Mouse (Mus musculus): ENCODE measurements at regions not wholly inside any gene's neighbourhood (a gene's known extent, or its start where the extent isn't known, plus 50 kb on each side); places are given as distances from the start of the nearest gene placed in this dataset.

DNA sequence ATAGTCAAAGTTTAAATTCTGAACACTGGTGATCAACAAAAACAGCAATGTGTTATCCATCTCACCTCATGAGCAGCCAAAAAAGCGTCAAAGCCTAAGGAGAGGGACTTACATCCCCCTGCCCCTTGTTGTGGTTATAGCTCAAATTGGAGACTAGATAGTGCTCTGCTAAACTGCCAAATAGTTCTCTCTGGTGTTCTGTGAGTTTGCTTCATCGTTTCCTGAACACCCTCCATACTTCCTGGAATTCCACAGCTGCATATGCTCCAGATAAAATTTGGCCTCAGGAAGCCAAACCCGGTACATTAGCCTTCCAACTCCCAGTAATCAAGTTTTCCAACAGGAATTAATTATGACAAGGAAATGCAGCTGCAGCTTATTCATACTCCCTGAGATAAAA lies 906.6 kb upstream of the Celf2 start:
- DNase-seq: no peak

DNA sequence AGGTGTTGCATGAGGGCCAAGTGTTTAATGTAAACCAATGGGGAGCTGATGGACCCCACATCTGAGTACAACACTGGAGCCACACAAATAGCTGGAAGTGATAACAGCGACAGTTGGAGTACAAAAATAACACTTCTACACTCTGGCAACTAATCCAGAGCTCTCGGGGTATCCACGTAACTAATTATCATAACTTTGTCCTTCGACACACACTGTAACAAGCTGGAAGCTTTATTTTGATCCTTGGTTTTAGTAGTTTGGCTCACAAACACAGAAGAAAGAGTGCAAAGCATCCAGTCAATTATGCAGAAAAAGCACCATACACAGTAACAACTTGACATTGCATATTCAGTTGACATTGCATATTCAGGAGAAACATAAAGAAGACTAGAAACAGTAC lies 884.8 kb upstream of the Celf2 start:
- Histone ChIP-seq H3K27ac (ENCODE audit: insufficient read depth, low read depth, low read length) (no peak overlapping the region), H3K4me3 (ENCODE audit: insufficient read depth, low read depth, low read length) (no peak overlapping the region), H3K27me3 (replicated peaks; ENCODE audit: control insufficient read depth, insufficient read depth, low read length) (no peaks in the 10 kb centered on the region), H3K36me3 (ENCODE audit: control insufficient read depth, insufficient read depth, low read length) (no peaks in the 10 kb centered on the region), H3K4me1 (ENCODE audit: control insufficient read depth, insufficient read depth, low read length) (no peaks in the 10 kb centered on the region)
- WGBS: 89% methylated on average over 4 of the region's 4 CpGs
- no peak for DNase-seq
- TF ChIP-seq POLR2A (IDR thresholded peaks at IDR 0.05; ENCODE audit: low read depth, low read length): no peak
- no peak for TF ChIP-seq CTCF (conservative IDR thresholded peaks at IDR 0.05; ENCODE audit: insufficient read depth, insufficient read length, low read depth, low read length)

More for the DNA sequence above, 906.6 kb upstream of the Celf2 start:
- Histone ChIP-seq H3K27ac (ENCODE audit: insufficient read depth, low read depth, low read length) (no peak overlapping the region), H3K36me3 (ENCODE audit: control insufficient read depth, insufficient read depth, low read length) (no peaks in the 10 kb centered on the region), H3K4me1 (ENCODE audit: control insufficient read depth, insufficient read depth, low read length) (no peaks in the 10 kb centered on the region), H3K27me3 (replicated peaks; ENCODE audit: control insufficient read depth, insufficient read depth, low read length) (no peaks in the 10 kb centered on the region), H3K4me3 (ENCODE audit: insufficient read depth, low read depth, low read length) (no peak overlapping the region)
- TF ChIP-seq POLR2A (IDR thresholded peaks at IDR 0.05; ENCODE audit: low read depth, low read length): no peak
- TF ChIP-seq CTCF (conservative IDR thresholded peaks at IDR 0.05; ENCODE audit: insufficient read depth, insufficient read length, low read depth, low read length): no peak
- WGBS: 56% methylated on average over 3 of the region's 3 CpGs

DNA sequence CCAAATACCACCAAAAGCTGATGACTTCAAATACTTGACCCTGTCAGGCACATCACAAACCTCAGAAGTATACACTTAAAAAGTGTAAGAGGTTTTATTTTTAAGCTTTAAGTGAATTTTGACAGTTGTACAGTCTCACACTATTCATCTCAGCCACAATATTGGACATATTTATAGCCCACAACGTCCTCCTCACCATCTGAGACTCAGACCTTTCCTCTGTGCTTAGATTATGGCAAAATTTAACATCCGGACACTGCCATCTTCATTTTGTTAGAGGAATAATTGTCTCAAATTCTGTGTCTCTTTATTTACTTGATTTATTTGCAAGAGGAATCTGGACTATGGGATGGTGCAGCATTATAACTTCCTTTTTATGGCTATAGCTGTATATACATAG lies 880.2 kb upstream of the Celf2 start:
- no peaks in the 10 kb centered on the region for H3K36me3 ChIP-seq (ENCODE audit: control insufficient read depth, insufficient read depth, low read length)
- DNase-seq: no peak
- 43% methylated on average over 2 of the region's 2 CpGs for WGBS
- TF ChIP-seq CTCF (conservative IDR thresholded peaks at IDR 0.05; ENCODE audit: insufficient read depth, insufficient read length, low read depth, low read length): no peak
- no peak for TF ChIP-seq POLR2A (IDR thresholded peaks at IDR 0.05; ENCODE audit: low read depth, low read length)
- H3K27me3 ChIP-seq (replicated peaks; ENCODE audit: control insufficient read depth, insufficient read depth, low read length): no peaks in the 10 kb centered on the region
- no peaks in the 10 kb centered on the region for H3K4me1 ChIP-seq (ENCODE audit: control insufficient read depth, insufficient read depth, low read length)
- H3K27ac ChIP-seq (ENCODE audit: insufficient read depth, low read depth, low read length): no peak overlapping the region
- no peak overlapping the region for H3K4me3 ChIP-seq (ENCODE audit: insufficient read depth, low read depth, low read length)

DNA sequence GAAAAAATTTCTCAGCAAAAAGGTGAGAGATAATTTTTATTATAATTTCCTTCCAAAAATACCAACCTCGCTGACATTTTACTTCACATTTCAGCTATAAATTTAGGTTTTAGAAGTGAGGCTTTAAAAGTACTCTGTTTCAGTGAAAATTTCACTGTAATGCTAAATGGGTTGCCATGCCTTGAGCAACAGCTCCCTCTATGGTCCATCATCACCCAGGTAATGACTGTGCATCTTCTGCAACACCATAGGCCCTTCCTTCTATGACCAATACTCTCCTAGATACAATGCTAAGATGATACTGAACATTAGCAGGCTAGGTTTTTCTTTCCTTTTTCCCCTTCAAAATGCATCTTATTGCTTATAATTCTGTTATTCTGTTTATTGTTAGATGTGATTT lies 870.9 kb upstream of the Celf2 start:
- TF ChIP-seq CTCF (conservative IDR thresholded peaks at IDR 0.05; ENCODE audit: insufficient read depth, insufficient read length, low read depth, low read length): peak; percentile 59
- no peak for TF ChIP-seq POLR2A (IDR thresholded peaks at IDR 0.05; ENCODE audit: low read depth, low read length)
- DNase-seq: peak; percentile 31
- Histone ChIP-seq H3K27ac (ENCODE audit: insufficient read depth, low read depth, low read length) (no peak overlapping the region), H3K4me1 (ENCODE audit: control insufficient read depth, insufficient read depth, low read length) (no peaks in the 10 kb centered on the region), H3K27me3 (replicated peaks; ENCODE audit: control insufficient read depth, insufficient read depth, low read length) (no peaks in the 10 kb centered on the region), H3K36me3 (ENCODE audit: control insufficient read depth, insufficient read depth, low read length) (no peaks in the 10 kb centered on the region), H3K4me3 (ENCODE audit: insufficient read depth, low read depth, low read length) (no peak overlapping the region)
- 12% methylated on average over 1 of the region's 1 CpGs for WGBS

DNA sequence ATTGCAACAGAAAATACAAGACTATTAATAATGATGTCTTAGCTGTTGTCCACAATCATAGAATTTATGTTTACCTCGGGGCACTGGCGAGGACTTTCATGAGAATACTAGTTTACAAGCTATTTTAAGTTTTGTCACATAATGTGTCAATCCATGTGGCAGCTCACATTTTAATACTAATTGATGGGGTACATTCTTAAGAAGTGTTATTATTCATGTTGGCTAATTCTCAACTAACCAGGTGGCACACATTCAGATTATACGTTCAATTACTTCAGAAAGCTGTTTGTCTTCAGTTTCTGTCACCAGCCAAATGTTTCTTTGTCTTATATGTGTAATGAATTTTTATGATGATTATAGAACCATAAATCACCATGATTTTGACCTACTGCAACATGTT lies 870.2 kb upstream of the Celf2 start:
- Histone ChIP-seq H3K27ac (ENCODE audit: insufficient read depth, low read depth, low read length) (no peak overlapping the region), H3K4me1 (ENCODE audit: control insufficient read depth, insufficient read depth, low read length) (no peaks in the 10 kb centered on the region), H3K4me3 (ENCODE audit: insufficient read depth, low read depth, low read length) (no peak overlapping the region), H3K36me3 (ENCODE audit: control insufficient read depth, insufficient read depth, low read length) (no peaks in the 10 kb centered on the region), H3K27me3 (replicated peaks; ENCODE audit: control insufficient read depth, insufficient read depth, low read length) (no peaks in the 10 kb centered on the region)
- TF ChIP-seq POLR2A (IDR thresholded peaks at IDR 0.05; ENCODE audit: low read depth, low read length) (no peak), CTCF (conservative IDR thresholded peaks at IDR 0.05; ENCODE audit: insufficient read depth, insufficient read length, low read depth, low read length) (no peak)
- no peak for DNase-seq
- 83% methylated on average over 3 of the region's 3 CpGs for whole genome bisulfite sequencing

DNA sequence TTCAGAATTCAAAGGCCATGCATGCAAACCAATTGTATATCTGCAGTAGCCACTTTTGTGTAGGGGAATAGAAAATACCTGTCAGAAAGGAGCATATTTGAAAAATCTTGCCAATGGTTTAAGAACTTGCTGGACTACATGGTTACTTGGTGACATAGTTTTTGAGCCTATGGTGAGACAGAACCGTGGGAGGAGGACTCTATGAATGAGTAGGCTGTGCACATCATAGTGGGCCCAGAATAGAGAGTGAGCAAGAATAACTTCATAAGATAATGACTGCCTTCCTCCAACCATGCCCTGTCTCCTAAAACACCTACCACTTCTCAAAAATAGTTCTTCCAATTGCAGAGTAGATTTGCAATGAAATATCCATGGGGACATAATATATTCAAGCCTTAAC lies 838.5 kb upstream of the Celf2 start:
- Histone ChIP-seq H3K27me3 (replicated peaks; ENCODE audit: control insufficient read depth, insufficient read depth, low read length) (no peaks in the 10 kb centered on the region), H3K4me3 (ENCODE audit: insufficient read depth, low read depth, low read length) (no peak overlapping the region), H3K4me1 (ENCODE audit: control insufficient read depth, insufficient read depth, low read length) (no peaks in the 10 kb centered on the region), H3K36me3 (ENCODE audit: control insufficient read depth, insufficient read depth, low read length) (no peaks in the 10 kb centered on the region), H3K27ac (ENCODE audit: insufficient read depth, low read depth, low read length) (no peak overlapping the region)
- WGBS: 80% methylated on average over 1 of the region's 1 CpGs
- DNase-seq: no peak
- TF ChIP-seq POLR2A (IDR thresholded peaks at IDR 0.05; ENCODE audit: low read depth, low read length) (no peak), CTCF (conservative IDR thresholded peaks at IDR 0.05; ENCODE audit: insufficient read depth, insufficient read length, low read depth, low read length) (no peak)

DNA sequence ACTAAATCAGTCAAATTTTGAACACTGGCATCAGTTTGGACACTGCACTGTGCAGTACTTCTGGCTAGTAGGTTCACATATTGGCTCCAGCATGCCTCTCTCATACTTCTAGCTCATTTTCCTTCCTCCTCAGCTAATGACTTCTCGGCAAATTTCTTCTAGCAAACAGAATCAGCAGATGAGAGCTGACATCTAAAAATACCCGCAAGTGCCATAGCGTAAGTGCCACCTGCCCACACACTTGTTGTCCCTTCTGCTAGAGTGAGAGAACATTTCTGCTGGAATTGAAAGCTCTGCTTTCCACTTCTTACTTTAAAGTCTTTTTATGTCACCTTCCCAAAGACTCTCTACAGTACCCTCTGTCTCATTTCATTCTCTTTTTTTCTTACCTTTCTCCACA lies 835.4 kb upstream of the Celf2 start:
- H3K4me1 ChIP-seq (ENCODE audit: control insufficient read depth, insufficient read depth, low read length): no peaks in the 10 kb centered on the region
- TF ChIP-seq POLR2A (IDR thresholded peaks at IDR 0.05; ENCODE audit: low read depth, low read length): no peak
- no peak for TF ChIP-seq CTCF (conservative IDR thresholded peaks at IDR 0.05; ENCODE audit: insufficient read depth, insufficient read length, low read depth, low read length)
- H3K36me3 ChIP-seq (ENCODE audit: control insufficient read depth, insufficient read depth, low read length): no peaks in the 10 kb centered on the region
- DNase-seq: no peak
- WGBS: 86% methylated on average over 3 of the region's 3 CpGs
- no peaks in the 10 kb centered on the region for H3K27me3 ChIP-seq (replicated peaks; ENCODE audit: control insufficient read depth, insufficient read depth, low read length)
- no peak overlapping the region for H3K4me3 ChIP-seq (ENCODE audit: insufficient read depth, low read depth, low read length)
- H3K27ac ChIP-seq (ENCODE audit: insufficient read depth, low read depth, low read length): no peak overlapping the region

DNA sequence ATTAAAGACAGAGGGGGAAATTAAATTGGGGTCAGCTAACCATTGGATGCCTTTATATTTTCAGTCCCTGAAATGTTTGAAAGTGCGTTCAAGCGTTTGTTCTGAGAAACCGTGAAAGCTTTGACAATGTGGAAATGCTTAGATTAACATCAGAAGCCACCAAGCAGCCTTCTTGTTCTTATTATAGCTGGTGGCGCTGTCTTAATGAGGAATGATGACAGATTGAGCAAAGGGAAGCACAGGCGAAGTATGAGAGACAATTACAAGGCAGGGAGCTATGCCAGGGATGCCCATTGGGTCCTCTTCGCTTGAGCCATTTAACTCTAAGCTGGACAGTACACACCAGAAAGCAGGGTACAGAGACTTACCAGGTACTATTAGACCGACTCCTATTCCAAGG lies 828.9 kb upstream of the Celf2 start:
- no peak overlapping the region for H3K27ac ChIP-seq (ENCODE audit: insufficient read depth, low read depth, low read length)
- WGBS: 72% methylated on average over 7 of the region's 7 CpGs
- DNase-seq: no peak
- no peaks in the 10 kb centered on the region for H3K27me3 ChIP-seq (replicated peaks; ENCODE audit: control insufficient read depth, insufficient read depth, low read length)
- H3K4me1 ChIP-seq (ENCODE audit: control insufficient read depth, insufficient read depth, low read length): no peaks in the 10 kb centered on the region
- no peak for TF ChIP-seq CTCF (conservative IDR thresholded peaks at IDR 0.05; ENCODE audit: insufficient read depth, insufficient read length, low read depth, low read length)
- no peak for TF ChIP-seq POLR2A (IDR thresholded peaks at IDR 0.05; ENCODE audit: low read depth, low read length)
- no peaks in the 10 kb centered on the region for H3K36me3 ChIP-seq (ENCODE audit: control insufficient read depth, insufficient read depth, low read length)
- H3K4me3 ChIP-seq (ENCODE audit: insufficient read depth, low read depth, low read length): no peak overlapping the region

Measured in kidney, adult 2 months (tissue).